Mouse (Mus musculus): Measurements from ENCODE around the gene Tpte. TPM values are rescaled to one million over a fixed set of nuclear protein-coding genes. Genes with fewer than 3 reads are reported as not detected.

Gene Tpte
- polyA plus RNA-seq, 1 experiment from 2014 or later = not detected

DNA sequence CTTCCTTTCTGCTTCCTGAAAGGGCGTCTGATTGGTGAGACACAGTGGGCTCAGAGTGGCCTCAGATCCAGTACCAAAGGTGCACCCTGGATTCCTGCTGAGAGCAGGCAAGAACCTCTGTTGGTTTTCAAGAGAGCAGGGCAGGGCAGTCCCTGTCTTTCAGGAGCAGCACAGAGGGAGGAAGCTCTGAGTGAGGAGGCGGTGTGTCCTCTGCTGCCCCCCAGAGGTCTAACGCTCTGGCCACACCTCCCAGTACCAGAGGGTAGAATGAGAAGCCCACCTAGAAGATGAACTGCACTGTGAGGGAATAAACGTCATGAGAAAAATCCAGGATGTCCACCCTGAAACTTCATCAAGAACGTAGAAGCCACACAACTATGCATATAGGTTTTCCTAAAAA lies 93.7 kb downstream of the Tpte start:
- Histone ChIP-seq H3K36me3 (peaks cover 27% of the 10 kb centered on the region), H3K4me1 (replicated peaks) (no peaks in the 10 kb centered on the region), H3K4me3 (replicated peaks) (no peak overlapping the region), H3K9ac (replicated peaks) (no peak overlapping the region), H3K9me3 (no peaks in the 10 kb centered on the region), H3K27me3 (no peaks in the 10 kb centered on the region), H3K4me2 (no peak overlapping the region), H3K27ac (no peak overlapping the region)
- WGBS = 47% methylated on average over 5 of the region's 5 CpGs
- 0 out of 2 replicates have a peak, but pooled peaks have one; percentile 63 for ATAC-seq (ENCODE audit: insufficient number of reproducible peaks, insufficient read depth, low FRiP score, low TSS enrichment, low read depth)

GRCm38 (mm10) chr8:22380934-22381333 lies 97.7 kb downstream of the Tpte start:
- Histone ChIP-seq H3K27ac (no peak overlapping the region), H3K4me3 (replicated peaks) (no peak overlapping the region), H3K27me3 (no peaks in the 10 kb centered on the region), H3K36me3 (peaks cover 61% of the 10 kb centered on the region), H3K4me2 (no peak overlapping the region), H3K9me3 (no peaks in the 10 kb centered on the region), H3K4me1 (replicated peaks) (no peaks in the 10 kb centered on the region), H3K9ac (replicated peaks) (no peak overlapping the region)
- 92% methylated on average over 11 of the region's 11 CpGs for WGBS
- ATAC-seq (ENCODE audit: insufficient number of reproducible peaks, insufficient read depth, low FRiP score, low TSS enrichment, low read depth) = no peak

GRCm38 (mm10) chr8:22382824-22383595 lies 99.8 kb downstream of the Tpte start:
- WGBS = 85% methylated on average over 19 of the region's 19 CpGs
- Histone ChIP-seq H3K27ac (no peak overlapping the region), H3K36me3 (peaks cover 63% of the 10 kb centered on the region), H3K9me3 (no peaks in the 10 kb centered on the region), H3K4me2 (no peak overlapping the region), H3K27me3 (no peaks in the 10 kb centered on the region), H3K9ac (replicated peaks) (no peak overlapping the region), H3K4me3 (replicated peaks) (no peak overlapping the region), H3K4me1 (replicated peaks) (no peaks in the 10 kb centered on the region)
- ATAC-seq (ENCODE audit: insufficient number of reproducible peaks, insufficient read depth, low FRiP score, low TSS enrichment, low read depth) = no peak

GRCm38 (mm10) chr8:22385158-22385557 lies 101.9 kb downstream of the Tpte start:
- no peaks in the 10 kb centered on the region for H3K4me1 ChIP-seq (replicated peaks)
- H3K4me2 ChIP-seq = no peak overlapping the region
- no peak for ATAC-seq (ENCODE audit: insufficient number of reproducible peaks, insufficient read depth, low FRiP score, low TSS enrichment, low read depth)
- H3K27ac ChIP-seq = no peak overlapping the region
- H3K27me3 ChIP-seq = no peaks in the 10 kb centered on the region
- peaks cover 81% of the 10 kb centered on the region for H3K36me3 ChIP-seq
- H3K4me3 ChIP-seq (replicated peaks) = no peak overlapping the region
- WGBS = 90% methylated on average over 6 of the region's 6 CpGs
- no peaks in the 10 kb centered on the region for H3K9me3 ChIP-seq
- no peak overlapping the region for H3K9ac ChIP-seq (replicated peaks)

DNA sequence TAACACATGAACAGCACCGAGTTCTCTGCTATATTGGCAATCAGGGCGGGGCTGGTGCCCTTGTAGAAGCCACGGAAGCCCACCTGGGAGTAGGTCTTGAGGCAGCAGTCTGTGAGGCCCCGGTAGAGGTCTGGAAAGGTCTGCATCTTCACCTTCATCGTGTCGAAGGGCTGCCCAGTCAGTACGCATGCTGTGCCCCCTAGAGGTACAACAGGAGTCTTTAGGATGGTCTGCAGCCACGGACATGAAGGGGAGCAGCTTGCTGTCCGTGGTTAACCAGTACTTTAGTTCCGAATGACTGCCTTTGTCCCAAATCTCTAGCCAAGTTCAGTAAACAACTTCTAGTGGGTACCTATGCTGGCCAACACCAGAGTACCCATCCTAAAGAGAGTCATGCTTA lies 106.6 kb downstream of the Tpte start:
- Histone ChIP-seq H3K9me3 (no peaks in the 10 kb centered on the region), H3K27ac (no peak overlapping the region), H3K4me3 (replicated peaks) (no peak overlapping the region), H3K4me1 (replicated peaks) (no peaks in the 10 kb centered on the region), H3K36me3 (peaks cover 57% of the 10 kb centered on the region), H3K4me2 (no peak overlapping the region), H3K9ac (replicated peaks) (no peak overlapping the region), H3K27me3 (no peaks in the 10 kb centered on the region)
- no peak for ATAC-seq (ENCODE audit: insufficient number of reproducible peaks, insufficient read depth, low FRiP score, low TSS enrichment, low read depth)
- WGBS = 81% methylated on average over 10 of the region's 10 CpGs

DNA sequence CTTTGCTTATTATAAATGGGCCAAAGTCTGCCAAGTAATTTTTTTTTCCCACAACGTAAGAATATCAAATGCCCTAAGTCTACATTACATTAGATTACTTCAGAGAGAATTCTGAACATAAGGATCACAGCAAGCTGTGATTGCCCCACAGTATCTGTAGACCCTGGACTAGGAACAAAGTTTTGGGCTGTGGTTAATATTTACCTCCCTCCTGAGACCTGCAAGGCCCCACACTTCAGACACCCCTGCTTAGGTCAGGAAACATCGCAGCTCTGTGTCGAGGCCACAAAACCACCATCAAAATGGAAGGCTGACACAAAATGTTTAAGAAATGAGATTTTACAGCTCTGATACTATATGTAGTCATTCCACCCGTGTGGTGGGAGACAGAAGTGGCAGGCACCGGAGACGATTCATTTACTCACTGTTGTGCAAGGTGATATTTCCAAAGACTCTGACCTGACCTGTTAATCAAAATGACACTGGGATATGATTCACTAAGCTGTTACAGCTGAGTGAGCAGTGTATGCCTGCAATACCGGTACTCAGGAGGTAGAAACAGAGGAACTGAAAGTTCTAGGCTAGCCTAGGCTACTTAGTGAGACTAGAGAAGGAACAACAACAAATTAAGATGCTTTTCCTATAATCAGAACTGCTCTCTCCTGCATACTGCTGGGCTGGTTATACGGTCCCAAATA lies 107.7 kb downstream of the Tpte start:
- H3K27ac ChIP-seq = no peak overlapping the region
- no peak overlapping the region for H3K4me2 ChIP-seq
- H3K4me1 ChIP-seq (replicated peaks) = peaks cover 6% of the 10 kb centered on the region; the same call in 1 of the 2 replicates
- no peaks in the 10 kb centered on the region for H3K9me3 ChIP-seq
- H3K4me3 ChIP-seq (replicated peaks) = no peak overlapping the region
- 93% methylated on average over 8 of the region's 8 CpGs for WGBS
- H3K27me3 ChIP-seq = no peaks in the 10 kb centered on the region
- ATAC-seq (ENCODE audit: insufficient number of reproducible peaks, insufficient read depth, low FRiP score, low TSS enrichment, low read depth) = no peak
- no peak overlapping the region for H3K9ac ChIP-seq (replicated peaks)
- H3K36me3 ChIP-seq = peaks cover 49% of the 10 kb centered on the region

GRCm38 (mm10) chr8:22394471-22394870 lies 111.2 kb downstream of the Tpte start:
- no peak overlapping the region for H3K27ac ChIP-seq
- 84% methylated on average over 4 of the region's 4 CpGs for WGBS
- H3K4me3 ChIP-seq (replicated peaks) = no peak overlapping the region
- no peak for ATAC-seq (ENCODE audit: insufficient number of reproducible peaks, insufficient read depth, low FRiP score, low TSS enrichment, low read depth)
- H3K9me3 ChIP-seq = no peaks in the 10 kb centered on the region
- H3K4me2 ChIP-seq = no peak overlapping the region
- H3K27me3 ChIP-seq = no peaks in the 10 kb centered on the region
- H3K36me3 ChIP-seq = peaks cover 24% of the 10 kb centered on the region
- H3K9ac ChIP-seq (replicated peaks) = no peak overlapping the region
- peaks cover 21% of the 10 kb centered on the region for H3K4me1 ChIP-seq (replicated peaks)

DNA sequence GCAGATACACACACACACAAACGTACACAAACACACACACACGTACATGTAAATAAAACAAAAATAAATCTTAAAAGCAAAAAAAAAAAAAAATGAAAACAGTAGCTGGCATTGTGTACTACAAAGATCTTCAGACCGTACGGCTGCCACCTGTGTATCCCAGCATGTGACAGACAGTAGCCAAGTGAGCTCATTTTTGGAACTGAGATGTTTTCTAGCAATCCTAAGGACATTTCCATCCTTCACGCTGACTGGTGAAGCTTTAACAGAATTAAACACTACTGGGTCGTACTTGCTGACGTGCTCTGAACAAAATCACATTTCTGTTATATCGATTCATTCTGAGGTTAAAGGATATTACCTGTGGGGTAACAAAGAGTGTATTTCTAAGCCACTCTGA lies 112.0 kb downstream of the Tpte start:
- peaks cover 18% of the 10 kb centered on the region for H3K36me3 ChIP-seq

DNA sequence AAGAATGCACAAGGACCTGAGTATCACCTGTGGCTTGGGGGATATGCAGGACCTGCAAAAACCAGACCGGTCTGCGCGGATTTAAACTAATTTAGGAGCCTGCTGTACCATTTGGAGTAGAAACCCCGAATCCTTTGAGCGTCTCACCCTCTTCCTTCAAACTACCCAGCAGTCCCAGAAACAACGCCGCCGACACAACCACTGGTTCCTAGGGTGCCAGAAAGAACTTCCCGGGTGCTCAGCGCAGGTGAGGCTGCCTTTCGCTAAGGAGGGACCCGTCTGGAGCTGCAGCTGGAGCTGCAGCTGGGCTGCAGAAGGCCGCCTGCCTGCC lies 114.5 kb downstream of the Tpte start:
- H3K27ac ChIP-seq = peak overlapping the region; percentile 79
- no peaks in the 10 kb centered on the region for H3K27me3 ChIP-seq
- H3K4me3 ChIP-seq (replicated peaks) = peak overlapping the region; percentile 74
- H3K9me3 ChIP-seq = no peaks in the 10 kb centered on the region
- peaks cover 9% of the 10 kb centered on the region; the same call in 1 of the 2 replicates for H3K36me3 ChIP-seq
- peak overlapping the region; percentile 76 for H3K4me2 ChIP-seq
- H3K9ac ChIP-seq (replicated peaks) = peak overlapping the region; percentile 81
- ATAC-seq (ENCODE audit: insufficient number of reproducible peaks, insufficient read depth, low FRiP score, low TSS enrichment, low read depth) = peak; percentile 1; the same call in 1 of the 2 replicates
- WGBS = under 1% methylated on average over 13 of the region's 13 CpGs
- H3K4me1 ChIP-seq (replicated peaks) = peaks cover 21% of the 10 kb centered on the region

More for the DNA sequence above, 112.0 kb downstream of the Tpte start:
- H3K27me3 ChIP-seq = no peaks in the 10 kb centered on the region
- H3K9ac ChIP-seq (replicated peaks) = no peak overlapping the region
- no peak overlapping the region for H3K27ac ChIP-seq
- no peak for ATAC-seq (ENCODE audit: insufficient number of reproducible peaks, insufficient read depth, low FRiP score, low TSS enrichment, low read depth)
- no peaks in the 10 kb centered on the region for H3K9me3 ChIP-seq
- no peak overlapping the region for H3K4me3 ChIP-seq (replicated peaks)
- 92% methylated on average over 8 of the region's 8 CpGs for WGBS
- H3K4me2 ChIP-seq = no peak overlapping the region
- H3K4me1 ChIP-seq (replicated peaks) = peaks cover 21% of the 10 kb centered on the region

- ATAC-seq (ENCODE audit: insufficient number of reproducible peaks, insufficient read depth, low FRiP score, low TSS enrichment, low read depth) = peak; percentile 91
- Histone ChIP-seq H3K9ac (replicated peaks) (peak within 1 kb of the TSS; percentile 81), H3K4me3 (replicated peaks) (peak within 1 kb of the TSS; percentile 74), H3K4me1 (replicated peaks) (peaks cover 21% of the 10 kb centered on the region), H3K27ac (peak within 1 kb of the TSS; percentile 79), H3K9me3 (no peaks in the 10 kb centered on the region), H3K4me2 (peak within 1 kb of the TSS; percentile 76), H3K27me3 (no peaks in the 10 kb centered on the region), H3K36me3 (peaks cover 9% of the 10 kb centered on the region; the same call in 1 of the 2 replicates)
- WGBS = under 1% methylated on average over 75 of the region's 77 CpGs
Measured at GRCm38 (mm10) chr8:22398142-22398951, 115.1 kb downstream of the Tpte start, which contains the start of gene Slc25a15. TSS of gene Slc25a15 (minus strand) at chr8:22398597.

All from limb, embryonic 12.5 days (tissue).